Mouse (Mus musculus) hindbrain, embryonic 15.5 days (tissue): ENCODE measurements at regions not wholly inside any gene's neighbourhood (a gene's known extent, or its start where the extent isn't known, plus 50 kb on each side); places are given as distances from the start of the nearest gene placed in this dataset.

Experiments
- ATAC-seq: fragments of 200-750 bp; cut with Nextera tagmentation; 2 replicates; pipeline ENCODE4 v1.8.0; 2017; ENCODE audit warnings: low read depth, moderate number of reproducible peaks, moderate TSS enrichment; ENCODE audit not compliant: low FRiP score
- H3K27ac ChIP-seq: fragments of 300-500 bp; sonication (generic); replicated peaks from 2 replicates; pipeline ENCODE4 v1.5.1; 2015; ENCODE audit warnings: mild to moderate bottlenecking, inconsistent platforms
- H3K27me3 ChIP-seq: fragments of 300-500 bp; sonication (generic); 2 replicates; pipeline ENCODE4 v1.6.1; 2015; ENCODE audit warnings: control low read depth, inconsistent platforms
- H3K36me3 ChIP-seq: fragments of 300-500 bp; sonication (generic); 2 replicates; pipeline ENCODE4 v1.6.1; 2015; ENCODE audit warnings: control low read depth, inconsistent platforms
- H3K4me1 ChIP-seq: fragments of 300-500 bp; sonication (generic); replicated peaks from 2 replicates; pipeline ENCODE4 v1.6.1; 2015; ENCODE audit warnings: control low read depth, inconsistent platforms
- H3K4me2 ChIP-seq: fragments of 300-500 bp; sonication (generic); 2 replicates; pipeline ENCODE4 v1.6.1; 2015; ENCODE audit warnings: moderate library complexity, mild to moderate bottlenecking, inconsistent platforms
- H3K4me3 ChIP-seq: fragments of 300-500 bp; sonication (generic); 2 replicates; pipeline ENCODE4 v1.5.1; 2015; ENCODE audit warnings: mild to moderate bottlenecking, inconsistent platforms
- H3K9ac ChIP-seq: fragments of 300-500 bp; sonication (generic); 2 replicates; pipeline ENCODE4 v1.6.1; 2015; ENCODE audit warnings: inconsistent platforms
- H3K9me3 ChIP-seq: fragments of 300-500 bp; sonication (generic); 2 replicates; pipeline ENCODE4 v1.6.1; 2016; ENCODE audit warnings: control low read depth, inconsistent platforms
- WGBS: fragments of 180-500 bp; shearing (Covaris S2); methylation state at CpG from one replicate; pipeline ENCODE4 v1.1.7; 2015; 5-methylcytosine and 5-hydroxymethylcytosine counted together

DNA sequence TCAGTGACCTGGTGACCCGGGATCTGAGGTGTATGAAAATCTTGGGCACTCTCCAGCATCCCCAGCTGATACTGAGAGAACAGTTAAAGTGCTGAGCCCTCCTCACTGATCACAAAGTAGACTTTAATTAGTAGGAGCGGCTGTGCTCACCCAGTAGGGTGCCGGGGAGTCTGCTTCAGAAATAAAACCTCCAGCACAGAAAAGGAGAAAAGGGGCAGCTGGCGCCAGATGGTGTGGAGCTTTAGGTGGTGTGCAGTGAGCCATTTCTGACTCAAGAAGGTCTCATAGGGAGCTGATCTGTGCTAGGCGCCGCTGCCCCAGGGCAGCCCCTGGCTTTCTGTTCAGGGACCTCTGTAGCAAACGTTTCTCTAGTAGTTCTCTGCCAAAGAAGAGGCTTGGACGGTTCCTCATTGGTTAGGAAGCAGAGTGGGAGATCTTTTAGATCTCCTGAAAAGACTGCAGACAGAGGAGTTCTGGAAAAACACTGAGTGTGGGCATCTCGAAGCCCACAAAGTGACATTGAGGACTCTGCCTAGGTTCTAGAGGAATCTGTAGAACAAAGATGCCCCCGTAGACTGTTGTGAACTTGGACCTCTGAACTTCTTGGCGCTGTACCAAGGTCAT lies 200.1 kb upstream of the Clnk start:
- no peaks in the 10 kb centered on the region for H3K36me3 ChIP-seq
- H3K27ac ChIP-seq = no peak overlapping the region
- ATAC-seq = peak; percentile 78
- no peak overlapping the region for H3K9ac ChIP-seq
- H3K9me3 ChIP-seq = no peaks in the 10 kb centered on the region
- H3K27me3 ChIP-seq = no peaks in the 10 kb centered on the region
- H3K4me2 ChIP-seq = no peak overlapping the region
- H3K4me3 ChIP-seq = no peak overlapping the region
- 37% methylated on average over 11 of the region's 11 CpGs for WGBS
- H3K4me1 ChIP-seq = no peaks in the 10 kb centered on the region

DNA sequence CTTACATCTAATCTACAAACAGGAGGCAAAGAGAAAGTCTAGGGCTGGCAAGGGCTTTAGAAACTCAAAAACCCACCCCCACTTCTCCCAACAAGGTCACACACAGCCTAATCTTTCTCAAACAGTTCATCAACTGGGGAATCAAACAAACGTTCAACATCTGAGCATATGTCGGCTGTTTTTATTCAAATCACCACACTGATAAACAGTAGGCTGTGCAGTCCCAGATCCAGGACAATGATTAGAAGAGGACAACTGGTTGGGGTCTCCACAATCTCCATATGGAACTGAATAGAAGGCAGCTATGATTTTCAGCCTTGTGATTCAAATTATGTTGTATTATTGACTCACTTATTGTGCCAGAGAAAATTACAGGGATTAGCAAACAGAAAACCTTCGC lies 193.1 kb upstream of the Clnk start:
- Histone ChIP-seq H3K9ac (no peak overlapping the region), H3K27ac (no peak overlapping the region), H3K27me3 (no peaks in the 10 kb centered on the region), H3K4me1 (no peaks in the 10 kb centered on the region), H3K9me3 (no peaks in the 10 kb centered on the region), H3K4me2 (no peak overlapping the region), H3K36me3 (no peaks in the 10 kb centered on the region), H3K4me3 (no peak overlapping the region)
- 69% methylated on average over 3 of the region's 3 CpGs for WGBS
- no peak for ATAC-seq

DNA sequence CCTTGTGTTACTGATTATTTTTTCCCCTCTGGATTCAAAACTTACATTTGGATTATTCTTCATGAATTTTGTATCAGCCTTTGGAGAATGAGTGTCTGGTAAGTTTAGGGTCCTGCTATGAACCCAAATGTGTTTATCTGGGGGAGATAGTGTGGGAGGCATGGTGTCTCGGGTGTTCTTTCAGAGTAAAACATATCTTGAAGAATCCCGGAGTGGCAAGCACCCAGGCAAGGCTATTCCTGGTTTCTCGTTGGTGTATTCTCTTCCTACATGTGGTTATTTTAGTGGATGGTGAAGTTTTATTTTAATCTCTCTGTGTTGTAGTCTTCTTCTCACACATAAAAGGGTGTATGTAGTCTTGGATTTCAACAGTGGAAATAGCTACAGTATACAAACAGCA lies 186.4 kb upstream of the Clnk start:
- no peak for ATAC-seq
- WGBS = 89% methylated on average over 3 of the region's 3 CpGs
- Histone ChIP-seq H3K9me3 (no peaks in the 10 kb centered on the region), H3K4me3 (no peak overlapping the region), H3K36me3 (no peaks in the 10 kb centered on the region), H3K27me3 (no peaks in the 10 kb centered on the region), H3K4me1 (no peaks in the 10 kb centered on the region), H3K9ac (no peak overlapping the region), H3K27ac (no peak overlapping the region), H3K4me2 (no peak overlapping the region)

GRCm38 (mm10) chr5:39052490-39053250 lies 176.1 kb upstream of the Clnk start:
- Histone ChIP-seq H3K27me3 (no peaks in the 10 kb centered on the region), H3K4me3 (no peak overlapping the region), H3K4me2 (no peak overlapping the region), H3K9ac (no peak overlapping the region), H3K9me3 (no peaks in the 10 kb centered on the region), H3K36me3 (no peaks in the 10 kb centered on the region), H3K4me1 (no peaks in the 10 kb centered on the region), H3K27ac (no peak overlapping the region)
- no peak for ATAC-seq
- 88% methylated on average over 8 of the region's 8 CpGs for whole genome bisulfite sequencing

GRCm38 (mm10) chr5:39050512-39050911 lies 173.9 kb upstream of the Clnk start:
- H3K27ac ChIP-seq = no peak overlapping the region
- no peak for ATAC-seq
- 86% methylated on average over 3 of the region's 3 CpGs for WGBS
- no peak overlapping the region for H3K9ac ChIP-seq
- H3K27me3 ChIP-seq = no peaks in the 10 kb centered on the region
- H3K4me3 ChIP-seq = no peak overlapping the region
- no peak overlapping the region for H3K4me2 ChIP-seq
- no peaks in the 10 kb centered on the region for H3K4me1 ChIP-seq
- no peaks in the 10 kb centered on the region for H3K36me3 ChIP-seq
- no peaks in the 10 kb centered on the region for H3K9me3 ChIP-seq

DNA sequence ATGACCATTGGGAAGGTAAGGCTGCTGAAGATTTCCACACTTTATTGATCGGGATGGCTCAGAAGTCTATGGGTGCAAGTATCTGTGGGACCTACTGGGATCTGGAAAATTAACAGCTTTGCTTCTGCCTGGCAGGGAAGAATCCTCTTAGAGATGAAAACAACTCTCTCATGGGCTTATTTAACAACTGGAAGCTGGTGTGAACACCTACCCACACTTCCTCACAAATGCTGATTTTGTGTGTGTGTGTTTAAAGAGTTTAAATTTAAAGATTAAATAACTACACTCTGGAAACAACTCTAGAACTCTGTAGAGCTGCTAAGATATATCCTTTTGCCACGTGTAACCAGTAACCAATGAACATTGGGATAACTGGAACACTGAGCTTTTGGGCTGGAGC lies 172.5 kb upstream of the Clnk start:
- Histone ChIP-seq H3K9ac (no peak overlapping the region), H3K27me3 (no peaks in the 10 kb centered on the region), H3K4me1 (no peaks in the 10 kb centered on the region), H3K4me3 (no peak overlapping the region), H3K4me2 (no peak overlapping the region), H3K9me3 (no peaks in the 10 kb centered on the region), H3K27ac (no peak overlapping the region), H3K36me3 (no peaks in the 10 kb centered on the region)
- 71% methylated on average over 2 of the region's 2 CpGs for WGBS
- ATAC-seq = no peak

DNA sequence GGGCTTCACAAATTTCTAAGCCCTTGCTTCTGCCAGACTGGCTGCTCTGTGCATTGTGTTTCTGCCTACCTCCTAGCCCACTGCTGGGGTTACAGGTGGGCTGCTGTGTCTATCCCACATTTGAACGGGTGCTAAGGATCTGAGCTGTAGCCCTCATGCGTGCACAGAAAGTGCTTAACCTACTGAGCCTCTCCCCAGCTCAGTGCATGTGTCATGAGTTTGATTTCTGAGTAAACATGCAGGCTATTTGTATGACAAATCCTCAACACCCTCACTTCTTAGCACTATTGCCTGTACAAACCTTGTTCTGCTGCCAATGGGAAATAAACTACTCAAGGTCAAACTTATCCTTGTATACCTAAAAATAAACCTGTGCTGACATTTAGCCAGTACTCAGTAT lies 163.9 kb upstream of the Clnk start:
- ATAC-seq = no peak
- H3K9ac ChIP-seq = no peak overlapping the region
- no peaks in the 10 kb centered on the region for H3K27me3 ChIP-seq
- H3K9me3 ChIP-seq = no peaks in the 10 kb centered on the region
- 88% methylated on average over 2 of the region's 2 CpGs for WGBS
- no peaks in the 10 kb centered on the region for H3K36me3 ChIP-seq
- no peak overlapping the region for H3K4me3 ChIP-seq
- H3K4me2 ChIP-seq = no peak overlapping the region
- H3K27ac ChIP-seq = no peak overlapping the region
- H3K4me1 ChIP-seq = no peaks in the 10 kb centered on the region

DNA sequence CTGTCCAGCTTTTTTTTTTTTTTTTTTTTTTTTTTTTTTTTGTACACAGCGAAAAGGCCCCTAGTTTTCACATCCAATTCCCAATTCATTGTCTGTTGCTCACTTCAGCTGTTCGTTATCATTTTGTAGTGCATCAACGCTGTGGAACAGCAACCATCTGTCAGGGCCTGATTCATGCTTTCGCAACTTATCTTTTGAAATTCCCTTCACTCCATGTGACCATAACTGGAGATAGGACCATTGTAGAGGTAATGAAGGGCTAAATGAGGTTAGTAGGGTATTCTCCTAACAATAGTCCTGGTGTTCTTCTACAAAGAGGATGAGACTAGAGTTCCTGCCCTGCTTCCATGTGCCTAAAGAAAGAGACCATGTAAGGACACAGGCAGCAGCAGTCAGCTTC lies 146.6 kb upstream of the Clnk start:
- Histone ChIP-seq H3K36me3 (no peaks in the 10 kb centered on the region), H3K9me3 (no peaks in the 10 kb centered on the region), H3K4me2 (no peak overlapping the region), H3K9ac (no peak overlapping the region), H3K27me3 (no peaks in the 10 kb centered on the region), H3K4me1 (no peaks in the 10 kb centered on the region), H3K27ac (no peak overlapping the region), H3K4me3 (no peak overlapping the region)
- ATAC-seq = no peak
- 84% methylated on average over 4 of the region's 4 CpGs for WGBS

DNA sequence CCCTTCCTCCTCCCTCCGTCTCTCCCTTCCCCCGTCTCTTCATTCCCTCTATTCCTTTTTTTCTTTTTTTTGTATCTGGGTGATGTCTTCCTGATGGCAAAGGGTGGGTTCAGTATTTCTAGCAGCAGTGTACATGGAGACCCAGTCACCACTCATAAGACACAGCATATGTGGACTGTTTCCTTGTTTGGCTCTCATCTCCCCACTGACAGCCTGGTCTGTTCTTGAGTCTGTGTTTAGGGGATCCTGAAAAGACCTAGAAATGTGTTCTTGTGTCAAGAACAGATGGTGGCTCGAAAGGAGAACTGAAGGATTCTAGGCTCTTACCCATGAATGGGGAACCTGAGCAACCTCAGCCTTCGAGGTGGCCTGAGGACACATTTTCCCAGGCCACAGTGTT lies 124.0 kb upstream of the Clnk start:
- 90% methylated on average over 4 of the region's 4 CpGs for WGBS
- H3K27me3 ChIP-seq = no peaks in the 10 kb centered on the region
- no peak overlapping the region for H3K27ac ChIP-seq
- H3K4me3 ChIP-seq = no peak overlapping the region
- no peak overlapping the region for H3K4me2 ChIP-seq
- no peak for ATAC-seq
- H3K9ac ChIP-seq = no peak overlapping the region
- no peaks in the 10 kb centered on the region for H3K4me1 ChIP-seq
- no peaks in the 10 kb centered on the region for H3K36me3 ChIP-seq
- H3K9me3 ChIP-seq = no peaks in the 10 kb centered on the region

DNA sequence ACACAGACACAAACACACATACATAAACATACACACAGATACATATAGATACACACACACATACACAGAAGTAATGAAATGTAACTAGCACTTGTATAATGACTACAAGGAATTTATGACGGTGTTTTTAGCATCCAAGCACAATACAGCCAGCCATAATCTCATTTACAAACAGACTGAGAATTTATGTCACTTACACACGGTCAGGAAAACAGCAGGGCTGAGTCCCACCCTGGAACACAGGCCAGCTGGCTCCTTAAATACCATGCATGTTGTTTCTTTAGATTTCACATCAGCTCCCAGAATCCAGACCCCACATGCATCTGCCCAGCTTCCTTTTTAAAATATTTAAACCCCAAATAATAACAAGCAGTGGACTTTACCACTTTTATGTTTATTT lies 123.1 kb upstream of the Clnk start:
- Histone ChIP-seq H3K4me1 (no peaks in the 10 kb centered on the region), H3K27ac (no peak overlapping the region), H3K36me3 (no peaks in the 10 kb centered on the region), H3K4me2 (no peak overlapping the region), H3K9me3 (no peaks in the 10 kb centered on the region), H3K27me3 (no peaks in the 10 kb centered on the region), H3K9ac (no peak overlapping the region), H3K4me3 (no peak overlapping the region)
- ATAC-seq = no peak
- 42% methylated on average over 2 of the region's 2 CpGs for WGBS

DNA sequence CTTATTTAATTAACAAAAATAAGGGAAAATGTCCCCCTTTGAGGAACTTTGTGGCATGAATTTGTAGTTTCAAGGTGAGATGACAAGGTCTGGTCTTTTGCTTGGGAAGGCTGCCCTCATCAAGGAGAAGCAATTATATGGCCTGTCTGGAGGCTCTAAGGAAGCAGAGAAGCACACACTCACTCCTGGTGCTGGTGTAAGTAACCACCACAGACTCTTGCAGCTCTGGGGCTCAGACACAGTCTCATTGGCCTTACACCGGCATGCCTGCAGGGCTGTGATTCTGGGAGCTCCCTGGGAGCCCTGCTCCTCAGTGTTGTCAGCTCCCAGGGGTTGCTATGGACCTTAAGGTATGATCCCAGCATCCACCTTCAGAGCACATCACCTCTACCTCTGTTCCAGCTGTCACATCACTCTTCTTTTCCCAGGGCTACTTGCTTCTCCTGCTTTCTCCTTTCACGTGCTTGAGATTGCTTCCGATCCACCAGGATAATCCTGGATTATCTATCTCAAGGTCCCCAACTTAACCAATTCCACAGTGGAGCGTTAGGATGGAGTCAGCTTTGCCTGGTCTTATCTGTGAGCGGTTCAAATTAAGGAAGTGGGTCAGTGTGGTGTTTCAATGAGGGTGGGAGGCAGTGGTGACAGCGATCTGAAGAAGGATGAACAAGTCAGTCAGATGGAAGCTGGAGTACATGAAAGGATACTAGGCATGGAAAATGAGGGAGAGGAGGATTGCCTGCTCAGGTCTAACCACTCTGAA lies 96.0 kb upstream of the Clnk start:
- H3K9me3 ChIP-seq = no peaks in the 10 kb centered on the region
- H3K9ac ChIP-seq = no peak overlapping the region
- 84% methylated on average over 6 of the region's 6 CpGs for WGBS
- no peak overlapping the region for H3K4me3 ChIP-seq
- H3K27me3 ChIP-seq = no peaks in the 10 kb centered on the region
- no peaks in the 10 kb centered on the region for H3K4me1 ChIP-seq
- no peak for ATAC-seq
- H3K27ac ChIP-seq = no peak overlapping the region
- H3K36me3 ChIP-seq = no peaks in the 10 kb centered on the region
- H3K4me2 ChIP-seq = no peak overlapping the region

DNA sequence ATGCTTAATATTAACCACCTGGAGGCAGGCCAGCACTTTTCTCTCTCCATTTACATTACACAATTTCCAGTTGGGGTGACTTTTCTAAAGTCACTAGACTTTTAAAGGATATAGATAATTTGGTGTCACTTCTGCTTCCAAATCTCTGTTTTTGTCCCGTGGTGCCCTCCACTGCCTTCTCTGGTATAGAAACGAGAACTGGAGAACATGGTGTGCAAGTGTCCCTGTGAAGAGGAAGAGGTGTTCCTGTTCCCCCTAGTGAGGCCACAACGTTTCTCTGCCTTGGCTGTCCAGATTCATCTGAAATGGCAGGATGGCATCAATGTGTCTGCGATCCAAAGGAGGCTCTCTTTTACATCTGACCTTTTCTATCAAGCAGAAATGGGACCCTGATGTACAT lies 93.9 kb upstream of the Clnk start:
- no peak overlapping the region for H3K27ac ChIP-seq
- H3K27me3 ChIP-seq = no peaks in the 10 kb centered on the region
- no peaks in the 10 kb centered on the region for H3K36me3 ChIP-seq
- H3K9me3 ChIP-seq = no peaks in the 10 kb centered on the region
- no peak overlapping the region for H3K4me3 ChIP-seq
- H3K4me2 ChIP-seq = no peak overlapping the region
- no peak for ATAC-seq
- WGBS = 93% methylated on average over 4 of the region's 4 CpGs
- H3K4me1 ChIP-seq = no peaks in the 10 kb centered on the region
- no peak overlapping the region for H3K9ac ChIP-seq
